Mouse (Mus musculus) induced T-regulatory cell, adult 2 months (primary cell): ENCODE measurements around the gene Krt10.
A peak's percentile ranks its signal among the peaks of the same experiment; 100 is the strongest.

ENCODE experiments used
- DNase-seq: peaks from one replicate; pipeline ENCODE4 v3.0.0-alpha.2; 2012; ENCODE audit warnings: low read depth

The Krt10 gene

DNA sequence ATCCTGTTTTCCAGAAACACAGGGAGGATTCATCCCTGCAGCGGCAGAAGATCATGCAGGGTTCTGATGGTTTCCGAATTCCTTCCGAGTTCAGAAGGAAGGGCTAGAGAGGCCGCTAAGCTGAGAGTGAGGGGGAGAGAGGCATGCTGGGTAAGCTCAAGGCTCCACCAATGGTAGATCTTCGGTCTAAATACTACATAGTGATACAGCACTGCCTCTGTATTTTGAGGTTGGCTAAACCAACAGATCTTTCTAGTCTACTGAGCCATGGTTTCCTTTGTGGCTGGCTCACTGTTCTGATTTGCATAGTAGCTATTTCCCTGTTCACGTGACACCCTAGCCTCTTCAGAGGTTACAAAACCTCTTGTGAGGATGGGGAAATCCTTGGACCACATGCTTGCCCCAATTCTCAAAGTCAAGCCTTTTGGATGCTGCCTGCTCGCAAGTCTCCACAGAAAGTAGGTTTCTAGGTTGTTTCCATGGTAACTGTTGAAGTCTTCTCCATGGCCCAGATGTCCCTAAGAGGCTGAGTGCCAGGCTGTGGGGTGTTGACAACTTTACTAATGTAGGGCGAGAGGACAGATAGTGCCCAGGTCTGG is 19.2 kb downstream of the Krt10 start:
- DNase-seq, result no peak

- no peak for DNase-seq
Measured at GRCm38 (mm10) chr11:99369229-99369628, 19.9 kb downstream of the Krt10 start.

DNA sequence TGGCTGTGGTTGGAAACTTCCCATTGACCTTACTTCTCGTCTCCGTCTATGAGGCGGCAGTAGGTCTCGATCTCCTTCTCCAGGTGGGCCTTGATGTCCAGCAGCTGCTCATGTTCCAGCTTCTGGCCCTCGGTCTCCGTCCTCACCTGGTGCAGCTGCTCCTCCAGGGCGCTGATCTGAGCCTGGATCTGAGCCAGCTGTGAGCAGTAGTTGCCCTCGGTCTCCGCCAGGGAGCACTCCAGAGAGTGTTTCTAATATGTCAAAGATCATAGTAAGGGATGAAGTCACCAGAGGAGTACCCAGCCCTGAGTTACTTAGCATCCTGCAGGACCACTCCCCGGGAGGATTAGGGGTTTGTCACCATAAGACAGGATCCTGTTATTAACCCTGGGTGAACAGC is 22.4 kb downstream of the Krt10 start:
- peak; percentile 16 for DNase-seq

DNA sequence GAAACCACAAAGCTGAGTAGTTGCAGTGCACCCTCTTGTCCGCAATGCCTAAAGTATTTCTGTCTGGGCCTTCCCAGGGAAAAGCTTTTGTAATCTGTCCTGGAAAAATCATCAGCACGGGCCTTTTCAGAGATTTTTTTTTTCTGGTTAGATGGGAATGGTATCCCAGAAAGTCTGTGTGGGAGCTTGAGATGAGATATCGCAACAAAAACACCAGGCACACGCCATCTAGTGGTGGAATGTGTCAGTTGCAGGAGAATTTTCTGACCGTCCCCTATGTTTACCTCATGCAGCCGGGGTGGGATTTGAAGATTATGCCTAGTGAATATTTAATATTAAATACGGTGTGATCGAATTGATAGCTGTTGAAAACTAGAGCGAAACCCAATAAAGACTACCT is 24.8 kb downstream of the Krt10 start:
- peak; percentile 59 for DNase-seq

DNA sequence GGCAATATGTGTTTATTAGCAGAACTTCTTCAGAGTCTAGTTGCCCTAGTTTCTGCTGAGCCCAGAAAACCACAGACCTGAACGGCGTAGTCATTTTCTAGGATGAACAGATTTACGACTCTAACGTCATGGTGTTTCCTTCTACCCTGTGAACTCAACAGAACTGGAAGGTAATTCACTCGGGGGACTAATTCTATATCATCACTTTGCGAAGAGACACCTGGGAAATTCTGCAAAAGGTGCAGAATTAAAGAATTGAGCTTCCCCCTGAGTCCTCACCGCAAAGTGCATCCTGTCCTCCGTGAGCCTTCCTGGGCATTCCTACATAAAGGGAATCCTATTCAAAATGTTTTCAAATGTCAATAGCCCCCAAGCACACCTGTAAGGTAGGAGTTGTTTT is 27.7 kb downstream of the Krt10 start:
- DNase-seq, result no peak

DNA sequence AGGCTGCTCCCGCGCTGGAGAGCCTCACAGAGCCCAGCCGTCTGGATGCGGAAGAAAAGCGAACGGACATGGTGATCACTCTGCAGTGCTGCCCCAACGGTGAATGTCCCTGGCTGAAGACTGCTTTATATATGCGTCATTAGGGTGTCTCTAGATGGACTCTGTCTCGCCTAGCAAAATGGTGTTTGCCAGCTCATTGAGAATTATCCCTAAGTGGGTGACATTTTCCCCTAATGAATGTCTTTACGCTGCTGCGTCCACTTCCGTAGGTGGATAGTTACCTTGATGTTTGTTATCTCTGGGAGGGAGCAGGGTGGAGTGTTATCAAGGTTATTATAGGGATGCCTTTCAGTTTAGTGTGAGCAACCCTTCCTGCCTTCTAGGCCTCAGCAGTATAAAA is 38.2 kb downstream of the Krt10 start, which contains the start of gene Krt27:
TSS of gene Krt27 (minus strand) at position 101 of the 400 bp plus-strand sequence.
- no peak for DNase-seq

- DNase-seq, result no peak
Measured at GRCm38 (mm10) chr11:99339299-99339847, 49.8 kb downstream of the Krt10 start.

- no peak for DNase-seq
Measured at GRCm38 (mm10) chr11:99337866-99338265, 51.3 kb downstream of the Krt10 start, which contains the start of gene Krt26. Gene Krt26, minus strand, starts transcription at chr11:99337966.
